ENCODE assay signal across 10 mouse cellular contexts in genomic region chr10:99270406-99270805, GRCm38 (mm10). TPM values are rescaled to one million over a fixed set of nuclear protein-coding genes. Genes with fewer than 3 reads are reported as not detected.
DNase-seq lines count a peak whose midpoint lies in the region; ATAC-seq lines count a peak whose summit lies in the region.
"Had no signal": no experiment of that assay in that cellular context is flagged by ENCODE, and none has a peak within 500 bp of the region (broad histone marks: within the 10 kb centered on the region; RNA-seq: fewer than 3 reads in every experiment).

No protein-coding gene starts in this region.

- H3K4me1 ChIP-seq in embryonic facial prominence, embryonic 10.5 days = peaks cover 60% of the 10 kb centered on the region
- peaks cover 28% of the 10 kb centered on the region for H3K4me1 ChIP-seq in intestine, embryonic 16.5 days (ENCODE audit: control insufficient read depth, insufficient read depth, low read length)
- peaks cover 29% of the 10 kb centered on the region for H3K4me1 ChIP-seq in liver, embryonic 15.5 days (replicated peaks)

- ATAC-seq in intestine, embryonic 16.5 days = peak; percentile 66
- ATAC-seq in liver, embryonic 15.5 days (ENCODE audit: insufficient read depth) = peak; percentile 53

- H3K27me3 ChIP-seq in embryonic facial prominence, embryonic 10.5 days (replicated peaks; ENCODE audit: low read depth, poor library complexity, severe bottlenecking) = no peaks in the 10 kb centered on the region
- H3K27me3 ChIP-seq in intestine, embryonic 16.5 days (replicated peaks; ENCODE audit: control insufficient read depth, insufficient read depth, low read length) = no peaks in the 10 kb centered on the region
- H3K27me3 ChIP-seq in liver, embryonic 15.5 days = peaks cover 11% of the 10 kb centered on the region; the same call in 1 of the 2 replicates
- H3K27me3 ChIP-seq: CH12.LX; neural tube, embryonic 12.5 days had no signal

- H3K9ac ChIP-seq in intestine, embryonic 16.5 days (ENCODE audit: low read depth, low read length) = 0 out of 2 replicates have a peak overlapping the region, but pooled peaks have one; percentile 6
- no peak overlapping the region for H3K9ac ChIP-seq in liver, embryonic 15.5 days
- H3K9ac ChIP-seq: neural tube, embryonic 12.5 days had no signal

- 41% methylated on average over 10 of the region's 10 CpGs for WGBS in embryonic facial prominence, embryonic 10.5 days
- 37% methylated on average over 10 of the region's 10 CpGs for WGBS in intestine, embryonic 16.5 days
- 12% methylated on average over 10 of the region's 10 CpGs for WGBS in liver, embryonic 15.5 days (ENCODE audit: insufficient replicate concordance)

- H3K4me2 ChIP-seq in intestine, embryonic 16.5 days (ENCODE audit: low read depth, low read length) = peak overlapping the region; percentile 27
- H3K4me2 ChIP-seq in liver, embryonic 15.5 days = peak overlapping the region; percentile 30; the same call in 1 of the 2 replicates
- H3K4me2 ChIP-seq: neural tube, embryonic 12.5 days had no signal

- no peaks in the 10 kb centered on the region for H3K9me3 ChIP-seq in embryonic facial prominence, embryonic 10.5 days
- no peaks in the 10 kb centered on the region for H3K9me3 ChIP-seq in intestine, embryonic 16.5 days (ENCODE audit: control insufficient read depth, low read length)
- no peaks in the 10 kb centered on the region for H3K9me3 ChIP-seq in liver, embryonic 15.5 days (replicated peaks)
- H3K9me3 ChIP-seq: neural tube, embryonic 12.5 days had no signal

- peak; percentile 35 for DNase-seq in layer of hippocampus, adult 11-12 months (ENCODE audit: low spot score)
- DNase-seq in layer of hippocampus, adult 8-10 months (ENCODE audit: low spot score in 2 of 2) = no peak
- DNase-seq in embryonic facial prominence, embryonic 10.5 days (ENCODE audit: low spot score) = peak; percentile 44
- DNase-seq in thymus, adult 18-20 months = no peak
- no peak for DNase-seq in thymus, postnatal 4 days
- no peak for DNase-seq in cerebellum, postnatal 14 days

- 0 out of 2 replicates have a peak overlapping the region, but pooled peaks have one; percentile 13 for H3K4me3 ChIP-seq in embryonic facial prominence, embryonic 10.5 days
- no peak overlapping the region for H3K4me3 ChIP-seq in intestine, embryonic 16.5 days (ENCODE audit: low read length)
- H3K4me3 ChIP-seq in liver, embryonic 15.5 days (replicated peaks) = no peak overlapping the region
- H3K4me3 ChIP-seq: neural tube, embryonic 12.5 days had no signal

- H3K27ac ChIP-seq in embryonic facial prominence, embryonic 10.5 days (replicated peaks) = peak overlapping the region; percentile 70
- no peak overlapping the region for H3K27ac ChIP-seq in intestine, embryonic 16.5 days (ENCODE audit: low read length)
- no peak overlapping the region for H3K27ac ChIP-seq in liver, embryonic 15.5 days (replicated peaks)
- H3K27ac ChIP-seq: neural tube, embryonic 12.5 days had no signal

- peaks cover 28% of the 10 kb centered on the region for H3K36me3 ChIP-seq in embryonic facial prominence, embryonic 10.5 days (replicated peaks)
- H3K36me3 ChIP-seq in intestine, embryonic 16.5 days (ENCODE audit: control insufficient read depth, insufficient read depth, low read length) = no peaks in the 10 kb centered on the region
- 0 out of 2 replicates have a peak, but pooled peaks cover 6% of the 10 kb centered on the region for H3K36me3 ChIP-seq in liver, embryonic 15.5 days (replicated peaks)
- H3K36me3 ChIP-seq: neural tube, embryonic 12.5 days had no signal

RNA-seq across cellular contexts. Expression of gene Dusp6, which starts 7.4 kb away (rescaled TPM):
- 10 to 100 TPM; 61.1 to 93.4 (median 75.2) TPM for total RNA-seq in layer of hippocampus, adult 8-10 months (2022)
- polyA plus RNA-seq in embryonic facial prominence, embryonic 10.5 days (2016; fragmentation: Nextera tagmentation; extraction: Ambion mirVana) = 122 and 131 TPM in 2 replicates
- 37.2 and 37.5 TPM in 2 replicates for polyA plus RNA-seq in intestine, embryonic 16.5 days (2015; fragmentation: Nextera tagmentation; extraction: Ambion mirVana)
- polyA plus RNA-seq in liver, embryonic 15.5 days (2015; fragmentation: Nextera tagmentation; extraction: Ambion mirVana) = 19.1 and 25.6 TPM in 2 replicates

Comparison
In these comparisons a context has a peak if more than half of its experiments do, and no peak if none do; other contexts are left out.
1. DNase-seq: peak in layer of hippocampus, adult 11-12 months (single experiment) and embryonic facial prominence, embryonic 10.5 days (single experiment); none in layer of hippocampus, adult 8-10 months (0 of 2), thymus, adult 18-20 months (0 of 2), thymus, postnatal 4 days (single experiment) and cerebellum, postnatal 14 days (0 of 2).